Mouse (Mus musculus) NIH3T3 (cell line): ENCODE data around the gene Zfp182.

Source experiments
- DNase-seq: peaks from one replicate; pipeline ENCODE4 v3.0.0-alpha.2; 2012; ENCODE audit warnings: low read depth

Gene Zfp182

GRCm38 (mm10) chrX:21061866-21062543, at the start of gene Zfp182:
Zfp182 (minus strand) TSS chrX:21062316.
- DNase-seq: peak; percentile 89

DNA sequence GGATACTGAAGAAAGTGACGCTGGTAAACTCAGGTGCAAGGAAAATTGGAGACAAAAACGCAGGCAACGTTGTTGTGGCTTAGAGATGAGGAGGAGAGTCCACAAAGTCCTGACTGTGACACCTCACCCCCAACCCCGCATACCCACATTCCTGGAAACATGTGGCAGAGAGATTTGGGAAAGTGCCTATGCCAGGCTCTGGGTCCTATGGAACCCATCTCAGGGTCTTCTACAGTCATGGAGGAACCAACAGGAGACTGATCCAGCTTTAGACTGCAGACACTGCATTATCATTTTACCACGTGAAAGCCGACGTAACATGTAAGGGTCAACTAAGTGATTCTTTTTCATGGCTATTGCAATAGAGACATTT, 27.7 kb upstream of the Zfp182 start:
- no peak for DNase-seq

DNA sequence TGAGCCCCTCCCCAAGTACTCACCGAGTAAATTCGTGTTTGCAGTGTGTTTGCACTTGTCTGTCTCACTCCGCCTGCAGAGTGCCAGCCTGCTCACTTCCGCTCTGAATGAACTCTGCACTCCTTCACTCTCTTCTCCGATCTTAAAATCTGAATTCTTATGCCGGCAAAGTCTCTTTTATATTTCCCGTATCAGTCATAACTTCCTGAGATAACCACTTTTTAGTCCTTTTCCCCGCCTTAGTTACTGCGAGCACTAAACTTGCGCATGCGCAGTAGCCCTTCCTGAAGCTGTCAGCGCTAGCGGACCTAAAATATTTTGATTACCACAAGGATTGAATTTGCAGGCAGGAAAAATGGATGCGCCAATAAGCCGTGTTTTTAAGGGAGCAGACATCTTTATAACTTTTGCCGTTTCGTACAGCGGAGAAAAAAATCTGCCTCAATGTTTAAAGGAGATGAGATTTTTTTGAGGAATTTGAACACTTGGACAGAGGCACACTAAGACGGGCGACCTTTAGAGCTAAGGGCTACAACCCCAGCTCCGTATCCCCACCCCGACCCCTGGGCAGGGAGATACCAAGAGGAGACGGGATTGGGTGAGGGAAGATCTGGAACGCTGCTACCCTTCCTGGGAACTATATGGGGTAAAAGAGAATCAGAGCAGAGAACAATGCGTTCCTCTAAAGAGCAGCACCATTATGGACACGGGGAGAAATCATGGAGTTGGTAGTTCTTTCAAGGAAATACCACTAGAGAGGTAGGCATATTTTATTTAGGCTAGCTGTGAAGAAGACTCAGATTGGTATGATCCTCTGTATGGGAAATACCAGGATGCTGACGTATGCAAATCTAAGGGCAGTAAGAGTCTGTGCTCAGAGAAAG, 27.1 kb upstream of the Zfp182 start, which contains the start of gene Zfp300:
Zfp300 (minus strand) TSS at position 545 of the 884 bp plus-strand sequence.
- DNase-seq: peak; percentile 88

DNA sequence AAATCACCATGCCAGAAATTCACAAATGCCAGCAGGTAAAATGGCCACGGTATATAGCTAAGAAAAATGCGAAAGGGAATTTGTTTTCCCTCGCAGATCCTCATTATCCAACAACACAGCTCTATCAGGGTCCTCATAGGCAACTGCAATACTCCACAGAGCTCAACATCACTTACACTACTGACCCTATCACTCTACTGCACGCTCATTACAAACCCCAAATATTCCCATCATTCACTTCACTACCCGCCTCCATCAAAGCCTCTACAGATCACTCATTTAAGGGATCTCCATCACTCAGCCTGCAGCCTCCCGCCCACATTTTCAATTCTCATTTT, 26.5 kb upstream of the Zfp182 start:
- peak; percentile 2 for DNase-seq

DNA sequence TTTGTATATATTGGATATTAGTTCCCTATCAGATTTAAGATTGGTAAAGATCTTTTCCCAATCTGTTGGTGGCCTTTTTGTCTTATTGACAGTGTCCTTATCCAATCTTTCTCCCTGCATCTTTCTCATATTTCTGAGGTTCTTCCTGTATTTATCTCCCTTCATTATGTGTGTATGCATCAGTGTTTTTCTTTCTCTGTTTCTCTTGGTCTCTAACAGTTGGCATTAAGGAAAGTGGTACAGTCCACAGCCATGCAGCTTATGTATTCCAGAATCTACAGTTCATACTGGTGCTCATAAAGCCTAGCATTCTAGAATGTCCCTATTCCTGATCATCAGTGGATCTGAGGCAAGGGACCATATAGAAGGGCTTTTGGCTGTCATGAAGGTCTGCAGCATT, 6.0 kb upstream of the Zfp182 start, which contains the start of gene Spaca5:
Spaca5 (plus strand) TSS at position 301 of the 400 bp plus-strand sequence.
- DNase-seq: no peak

- DNase-seq: no peak
These were observed 401 bp upstream of the Zfp182 start for GRCm38 (mm10) chrX:21062544-21062890.

- DNase-seq: peak; percentile 24
These were observed 656 bp downstream of the Zfp182 start for GRCm38 (mm10) chrX:21061460-21061859.

DNA sequence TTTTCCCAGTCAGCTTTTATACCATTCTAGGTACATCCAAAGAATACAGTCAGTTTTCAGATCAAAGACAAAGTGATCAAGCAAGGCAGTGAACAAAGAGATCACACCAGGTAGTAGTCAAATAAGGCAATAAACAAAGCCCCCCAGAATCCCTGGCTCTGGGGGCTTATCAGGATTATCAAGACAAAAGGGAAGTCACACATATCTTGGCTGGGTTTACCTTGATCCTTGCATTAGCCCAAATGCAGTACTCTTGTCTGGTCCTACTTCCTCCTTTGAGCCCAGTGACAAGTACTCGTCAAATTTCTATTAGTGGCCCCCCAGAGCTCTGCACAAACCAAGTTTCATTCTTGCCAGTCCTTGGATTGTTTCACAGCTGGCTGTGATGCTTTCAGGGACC, 81.2 kb downstream of the Zfp182 start:
- no peak for DNase-seq
